Mouse (Mus musculus): Measurements from ENCODE around the gene Tbx3. TPM values are rescaled to one million over a fixed set of nuclear protein-coding genes. Genes with fewer than 3 reads are reported as not detected.

Gene Tbx3
- polyA plus RNA-seq, 1 experiment: 4.5 TPM

DNA sequence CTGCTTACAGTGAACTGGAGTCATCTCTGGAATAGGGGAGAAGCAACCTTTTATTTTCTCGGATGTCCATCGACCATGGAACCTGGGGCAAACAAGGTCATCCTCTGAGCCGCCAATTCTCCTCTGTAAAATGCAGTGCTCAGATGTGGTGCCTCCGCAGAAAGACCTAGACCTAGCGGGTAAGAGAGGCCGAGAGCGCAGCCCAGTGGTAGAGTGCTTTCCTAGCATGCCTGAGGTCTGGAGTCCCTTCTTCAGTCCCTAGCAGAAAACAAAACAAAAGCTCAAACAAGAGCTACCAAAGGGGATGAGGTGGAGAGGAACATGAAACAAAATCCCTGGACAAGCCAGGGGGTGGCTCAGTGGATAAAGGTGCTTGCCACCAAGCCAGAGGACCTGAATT, 40.3 kb downstream of the Tbx3 start:
- TF ChIP-seq MYOG (IDR thresholded peaks at IDR 0.05; ENCODE audit: control insufficient read depth, extremely low read depth, insufficient read length): no peak
- no peak for TF ChIP-seq USF1 (IDR thresholded peaks at IDR 0.05; ENCODE audit: low read depth)
- TF ChIP-seq MYOD1 (IDR thresholded peaks at IDR 0.05; ENCODE audit: control insufficient read depth, insufficient read length, low read depth): no peak
- no peak for TF ChIP-seq MAX (IDR thresholded peaks at IDR 0.05)
- TF ChIP-seq CEBPB (IDR thresholded peaks at IDR 0.05; ENCODE audit: low read depth): no peak
- TF ChIP-seq CTCF (IDR thresholded peaks at IDR 0.05; ENCODE audit: control insufficient read depth, insufficient read depth, insufficient read length): no peak
- no peak for TF ChIP-seq FOSL1 (IDR thresholded peaks at IDR 0.05; ENCODE audit: insufficient read depth, low read length, poor library complexity, severe bottlenecking)
- H3K27me3 ChIP-seq (ENCODE audit: control insufficient read depth, insufficient read depth, insufficient read length): peaks cover 6% of the 10 kb centered on the region
- H3ac ChIP-seq (ENCODE audit: control insufficient read depth, insufficient read length, low read depth): no peak overlapping the region
- no peak overlapping the region for H3K4me3 ChIP-seq (ENCODE audit: insufficient read depth, poor library complexity, severe bottlenecking)
- H3K36me3 ChIP-seq (ENCODE audit: control insufficient read depth, insufficient read depth): no peaks in the 10 kb centered on the region
- no peaks in the 10 kb centered on the region for H3K79me2 ChIP-seq (ENCODE audit: control insufficient read depth, insufficient read depth)
- no peaks in the 10 kb centered on the region for H3K79me3 ChIP-seq (ENCODE audit: low read depth)

GRCm38 (mm10) chr5:119711626-119712025, 41.2 kb downstream of the Tbx3 start:
- no peak for TF ChIP-seq MYOG (IDR thresholded peaks at IDR 0.05; ENCODE audit: control insufficient read depth, extremely low read depth, insufficient read length)
- no peak for TF ChIP-seq USF1 (IDR thresholded peaks at IDR 0.05; ENCODE audit: low read depth)
- no peak for TF ChIP-seq MAX (IDR thresholded peaks at IDR 0.05)
- TF ChIP-seq CEBPB (IDR thresholded peaks at IDR 0.05; ENCODE audit: low read depth): no peak
- H3ac ChIP-seq (ENCODE audit: control insufficient read depth, insufficient read length, low read depth): no peak overlapping the region
- no peaks in the 10 kb centered on the region for H3K79me2 ChIP-seq (ENCODE audit: control insufficient read depth, insufficient read depth)
- H3K79me3 ChIP-seq (ENCODE audit: low read depth): no peaks in the 10 kb centered on the region
- peaks cover 7% of the 10 kb centered on the region for H3K27me3 ChIP-seq (ENCODE audit: control insufficient read depth, insufficient read depth, insufficient read length)
- H3K36me3 ChIP-seq (ENCODE audit: control insufficient read depth, insufficient read depth): no peaks in the 10 kb centered on the region
- H3K4me3 ChIP-seq (ENCODE audit: insufficient read depth, poor library complexity, severe bottlenecking): no peak overlapping the region

DNA sequence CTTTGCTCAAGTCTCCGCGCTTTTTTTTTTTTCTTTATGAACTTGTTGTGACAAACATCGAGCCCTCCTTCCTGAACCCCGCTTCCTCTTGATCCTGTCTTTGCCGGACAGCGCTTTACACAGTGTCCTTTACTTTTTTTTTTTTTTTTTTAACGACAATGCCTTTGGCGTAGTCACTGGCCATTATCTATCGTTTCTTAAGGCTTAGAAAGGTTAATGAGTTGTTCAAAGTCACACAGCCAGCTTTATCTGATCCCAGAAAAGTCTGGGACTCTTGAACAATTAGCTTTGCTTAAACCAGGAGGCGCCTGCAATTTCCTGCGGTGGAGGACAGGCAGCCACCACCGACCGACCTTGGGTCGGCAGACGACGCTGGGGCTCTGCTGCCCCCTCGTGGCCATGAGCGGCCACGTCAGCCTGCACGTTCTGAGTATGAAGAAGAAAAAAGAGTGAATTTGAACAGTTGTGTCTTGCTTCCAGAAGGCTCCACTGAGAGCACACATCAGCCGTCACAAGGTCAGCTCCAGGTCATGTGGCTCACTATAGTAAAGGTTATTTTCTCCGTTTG, 42.3 kb downstream of the Tbx3 start:
- Histone ChIP-seq H3ac (ENCODE audit: control insufficient read depth, insufficient read length, low read depth) (no peak overlapping the region), H3K27me3 (ENCODE audit: control insufficient read depth, insufficient read depth, insufficient read length) (peaks cover 11% of the 10 kb centered on the region), H3K79me3 (ENCODE audit: low read depth) (no peaks in the 10 kb centered on the region), H3K36me3 (ENCODE audit: control insufficient read depth, insufficient read depth) (no peaks in the 10 kb centered on the region), H3K4me3 (ENCODE audit: insufficient read depth, poor library complexity, severe bottlenecking) (no peak overlapping the region), H3K79me2 (ENCODE audit: control insufficient read depth, insufficient read depth) (no peaks in the 10 kb centered on the region)
- TF ChIP-seq USF1 (IDR thresholded peaks at IDR 0.05; ENCODE audit: low read depth): no peak
- TF ChIP-seq MYOD1 (IDR thresholded peaks at IDR 0.05; ENCODE audit: control insufficient read depth, insufficient read length, low read depth): no peak
- TF ChIP-seq MYOG (IDR thresholded peaks at IDR 0.05; ENCODE audit: control insufficient read depth, extremely low read depth, insufficient read length): no peak
- no peak for TF ChIP-seq FOSL1 (IDR thresholded peaks at IDR 0.05; ENCODE audit: insufficient read depth, low read length, poor library complexity, severe bottlenecking)
- TF ChIP-seq MAX (IDR thresholded peaks at IDR 0.05): no peak
- no peak for TF ChIP-seq CEBPB (IDR thresholded peaks at IDR 0.05; ENCODE audit: low read depth)
- TF ChIP-seq CTCF (IDR thresholded peaks at IDR 0.05; ENCODE audit: control insufficient read depth, insufficient read depth, insufficient read length): peak; percentile 85

- TF ChIP-seq FOSL1 (IDR thresholded peaks at IDR 0.05; ENCODE audit: insufficient read depth, low read length, poor library complexity, severe bottlenecking) (no peak), CEBPB (IDR thresholded peaks at IDR 0.05; ENCODE audit: low read depth) (no peak), USF1 (IDR thresholded peaks at IDR 0.05; ENCODE audit: low read depth) (no peak)
- no peak overlapping the region for H3K4me3 ChIP-seq (ENCODE audit: insufficient read depth, poor library complexity, severe bottlenecking)
- peaks cover 30% of the 10 kb centered on the region for H3K27me3 ChIP-seq (ENCODE audit: control insufficient read depth, insufficient read depth, insufficient read length)
- H3K79me2 ChIP-seq (ENCODE audit: control insufficient read depth, insufficient read depth): no peaks in the 10 kb centered on the region
- no peaks in the 10 kb centered on the region for H3K36me3 ChIP-seq (ENCODE audit: control insufficient read depth, insufficient read depth)
- no peak overlapping the region for H3ac ChIP-seq (ENCODE audit: control insufficient read depth, insufficient read length, low read depth)
- no peaks in the 10 kb centered on the region for H3K79me3 ChIP-seq (ENCODE audit: low read depth)
These were observed 50.2 kb downstream of the Tbx3 start for GRCm38 (mm10) chr5:119720471-119721265.

- Histone ChIP-seq H3ac (ENCODE audit: control insufficient read depth, insufficient read length, low read depth) (no peak overlapping the region), H3K4me3 (ENCODE audit: insufficient read depth, poor library complexity, severe bottlenecking) (no peak overlapping the region), H3K27me3 (ENCODE audit: control insufficient read depth, insufficient read depth, insufficient read length) (no peaks in the 10 kb centered on the region), H3K36me3 (ENCODE audit: control insufficient read depth, insufficient read depth) (no peaks in the 10 kb centered on the region), H3K79me3 (ENCODE audit: low read depth) (no peaks in the 10 kb centered on the region), H3K79me2 (ENCODE audit: control insufficient read depth, insufficient read depth) (no peaks in the 10 kb centered on the region)
- TF ChIP-seq CEBPB (IDR thresholded peaks at IDR 0.05; ENCODE audit: low read depth) (no peak), MAX (IDR thresholded peaks at IDR 0.05) (no peak), FOSL1 (IDR thresholded peaks at IDR 0.05; ENCODE audit: insufficient read depth, low read length, poor library complexity, severe bottlenecking) (no peak), USF1 (IDR thresholded peaks at IDR 0.05; ENCODE audit: low read depth) (no peak), MYOG (IDR thresholded peaks at IDR 0.05; ENCODE audit: control insufficient read depth, extremely low read depth, insufficient read length) (no peak), MYOD1 (IDR thresholded peaks at IDR 0.05; ENCODE audit: control insufficient read depth, insufficient read length, low read depth) (no peak), CTCF (IDR thresholded peaks at IDR 0.05; ENCODE audit: control insufficient read depth, insufficient read depth, insufficient read length) (no peak)
These were observed 62.5 kb downstream of the Tbx3 start for GRCm38 (mm10) chr5:119732978-119733377.

Other genes starting within 250 kb of the Tbx3 start
- gene Tbx5, start 162.0 kb downstream of the Tbx3 start, polyA plus RNA-seq (2012; fragmentation: generic; extraction: Trizol): not detected